Mouse (Mus musculus): ENCODE results near the gene Cfap221. TPM values are rescaled to one million over a fixed set of nuclear protein-coding genes. Genes with fewer than 3 reads are reported as not detected.

Gene Cfap221
- polyA plus RNA-seq, 1 experiment from 2014 or later = 0.26 TPM

GRCm38 (mm10) chr1:119997644-119998043 lies 610 bp upstream of the Cfap221 start:
- peak overlapping the region; percentile 79 for H3K4me2 ChIP-seq
- no peak for ATAC-seq (ENCODE audit: low FRiP score)
- H3K9ac ChIP-seq (replicated peaks) = no peak overlapping the region
- H3K36me3 ChIP-seq = no peaks in the 10 kb centered on the region
- H3K4me3 ChIP-seq (replicated peaks) = peak overlapping the region; percentile 44
- H3K27ac ChIP-seq (replicated peaks) = no peak overlapping the region
- WGBS = 35% methylated on average over 5 of the region's 5 CpGs
- H3K4me1 ChIP-seq = peaks cover 8% of the 10 kb centered on the region
- no peaks in the 10 kb centered on the region for H3K27me3 ChIP-seq (replicated peaks)
- H3K9me3 ChIP-seq (replicated peaks) = no peaks in the 10 kb centered on the region

GRCm38 (mm10) chr1:119986555-119986954 lies 10.5 kb downstream of the Cfap221 start:
- no peak overlapping the region for H3K9ac ChIP-seq (replicated peaks)
- no peaks in the 10 kb centered on the region for H3K4me1 ChIP-seq
- H3K4me3 ChIP-seq (replicated peaks) = no peak overlapping the region
- WGBS = 84% methylated on average over 5 of the region's 5 CpGs
- H3K27ac ChIP-seq (replicated peaks) = no peak overlapping the region
- H3K27me3 ChIP-seq (replicated peaks) = no peaks in the 10 kb centered on the region
- H3K36me3 ChIP-seq = no peaks in the 10 kb centered on the region
- no peaks in the 10 kb centered on the region for H3K9me3 ChIP-seq (replicated peaks)
- H3K4me2 ChIP-seq = no peak overlapping the region
- ATAC-seq (ENCODE audit: low FRiP score) = no peak

GRCm38 (mm10) chr1:119975141-119975540 lies 21.9 kb downstream of the Cfap221 start:
- Histone ChIP-seq H3K4me3 (replicated peaks) (no peak overlapping the region), H3K9ac (replicated peaks) (no peak overlapping the region), H3K27ac (replicated peaks) (no peak overlapping the region), H3K27me3 (replicated peaks) (no peaks in the 10 kb centered on the region), H3K4me2 (no peak overlapping the region), H3K4me1 (no peaks in the 10 kb centered on the region), H3K36me3 (no peaks in the 10 kb centered on the region), H3K9me3 (replicated peaks) (no peaks in the 10 kb centered on the region)
- 82% methylated on average over 4 of the region's 4 CpGs for WGBS
- no peak for ATAC-seq (ENCODE audit: low FRiP score)

GRCm38 (mm10) chr1:119973117-119973516 lies 23.9 kb downstream of the Cfap221 start:
- H3K9me3 ChIP-seq (replicated peaks) = no peaks in the 10 kb centered on the region
- no peaks in the 10 kb centered on the region for H3K27me3 ChIP-seq (replicated peaks)
- no peaks in the 10 kb centered on the region for H3K4me1 ChIP-seq
- no peak for ATAC-seq (ENCODE audit: low FRiP score)
- no peaks in the 10 kb centered on the region for H3K36me3 ChIP-seq
- no peak overlapping the region for H3K4me3 ChIP-seq (replicated peaks)
- no peak overlapping the region for H3K9ac ChIP-seq (replicated peaks)
- WGBS = 43% methylated on average over 4 of the region's 4 CpGs
- H3K27ac ChIP-seq (replicated peaks) = no peak overlapping the region
- H3K4me2 ChIP-seq = no peak overlapping the region

GRCm38 (mm10) chr1:119965804-119966514 lies 31.1 kb downstream of the Cfap221 start:
- Histone ChIP-seq H3K36me3 (no peaks in the 10 kb centered on the region), H3K27ac (replicated peaks) (no peak overlapping the region), H3K4me3 (replicated peaks) (no peak overlapping the region), H3K4me1 (no peaks in the 10 kb centered on the region), H3K4me2 (no peak overlapping the region), H3K9ac (replicated peaks) (no peak overlapping the region), H3K9me3 (replicated peaks) (no peaks in the 10 kb centered on the region), H3K27me3 (replicated peaks) (no peaks in the 10 kb centered on the region)
- ATAC-seq (ENCODE audit: low FRiP score) = no peak
- 64% methylated on average over 12 of the region's 12 CpGs for WGBS

GRCm38 (mm10) chr1:119959920-119960319 lies 37.1 kb downstream of the Cfap221 start:
- WGBS = 68% methylated on average over 7 of the region's 7 CpGs
- H3K4me2 ChIP-seq = no peak overlapping the region
- H3K27me3 ChIP-seq (replicated peaks) = no peaks in the 10 kb centered on the region
- no peak overlapping the region for H3K4me3 ChIP-seq (replicated peaks)
- H3K9me3 ChIP-seq (replicated peaks) = no peaks in the 10 kb centered on the region
- no peak overlapping the region for H3K9ac ChIP-seq (replicated peaks)
- no peak overlapping the region for H3K27ac ChIP-seq (replicated peaks)
- no peak for ATAC-seq (ENCODE audit: low FRiP score)
- no peaks in the 10 kb centered on the region for H3K4me1 ChIP-seq
- no peaks in the 10 kb centered on the region for H3K36me3 ChIP-seq

- Histone ChIP-seq H3K4me3 (replicated peaks) (no peak overlapping the region), H3K4me2 (no peak overlapping the region), H3K27me3 (replicated peaks) (no peaks in the 10 kb centered on the region), H3K36me3 (no peaks in the 10 kb centered on the region), H3K9ac (replicated peaks) (no peak overlapping the region), H3K4me1 (no peaks in the 10 kb centered on the region), H3K9me3 (replicated peaks) (no peaks in the 10 kb centered on the region), H3K27ac (replicated peaks) (no peak overlapping the region)
- ATAC-seq (ENCODE audit: low FRiP score) = no peak
- WGBS = 94% methylated on average over 4 of the region's 4 CpGs
Measured at GRCm38 (mm10) chr1:119959464-119959863, 37.6 kb downstream of the Cfap221 start.

- WGBS = 71% methylated on average over 9 of the region's 9 CpGs
- H3K27me3 ChIP-seq (replicated peaks) = no peaks in the 10 kb centered on the region
- H3K36me3 ChIP-seq = no peaks in the 10 kb centered on the region
- H3K27ac ChIP-seq (replicated peaks) = no peak overlapping the region
- no peak overlapping the region for H3K4me3 ChIP-seq (replicated peaks)
- no peak overlapping the region for H3K4me2 ChIP-seq
- H3K4me1 ChIP-seq = no peaks in the 10 kb centered on the region
- H3K9me3 ChIP-seq (replicated peaks) = no peaks in the 10 kb centered on the region
- ATAC-seq (ENCODE audit: low FRiP score) = no peak
- no peak overlapping the region for H3K9ac ChIP-seq (replicated peaks)
Measured at GRCm38 (mm10) chr1:119957716-119958222, 39.3 kb downstream of the Cfap221 start.

GRCm38 (mm10) chr1:119954680-119955079 lies 42.4 kb downstream of the Cfap221 start:
- no peaks in the 10 kb centered on the region for H3K27me3 ChIP-seq (replicated peaks)
- no peak overlapping the region for H3K4me2 ChIP-seq
- no peaks in the 10 kb centered on the region for H3K36me3 ChIP-seq
- H3K9me3 ChIP-seq (replicated peaks) = no peaks in the 10 kb centered on the region
- 57% methylated on average over 2 of the region's 2 CpGs for WGBS
- peak; percentile 36; the same call in 1 of the 2 replicates for ATAC-seq (ENCODE audit: low FRiP score)
- no peak overlapping the region for H3K4me3 ChIP-seq (replicated peaks)
- H3K9ac ChIP-seq (replicated peaks) = no peak overlapping the region
- H3K27ac ChIP-seq (replicated peaks) = no peak overlapping the region
- H3K4me1 ChIP-seq = no peaks in the 10 kb centered on the region

- WGBS = 85% methylated on average over 9 of the region's 9 CpGs
- Histone ChIP-seq H3K4me1 (no peaks in the 10 kb centered on the region), H3K4me3 (replicated peaks) (no peak overlapping the region), H3K4me2 (no peak overlapping the region), H3K9me3 (replicated peaks) (no peaks in the 10 kb centered on the region), H3K36me3 (no peaks in the 10 kb centered on the region), H3K27me3 (replicated peaks) (no peaks in the 10 kb centered on the region), H3K9ac (replicated peaks) (no peak overlapping the region), H3K27ac (replicated peaks) (no peak overlapping the region)
- ATAC-seq (ENCODE audit: low FRiP score) = no peak
Measured at GRCm38 (mm10) chr1:119953456-119953855, 43.6 kb downstream of the Cfap221 start.

GRCm38 (mm10) chr1:119950086-119950485 lies 46.9 kb downstream of the Cfap221 start:
- Histone ChIP-seq H3K4me1 (no peaks in the 10 kb centered on the region), H3K9me3 (replicated peaks) (no peaks in the 10 kb centered on the region), H3K9ac (replicated peaks) (no peak overlapping the region), H3K27me3 (replicated peaks) (no peaks in the 10 kb centered on the region), H3K4me3 (replicated peaks) (no peak overlapping the region), H3K27ac (replicated peaks) (no peak overlapping the region), H3K4me2 (no peak overlapping the region), H3K36me3 (no peaks in the 10 kb centered on the region)
- 95% methylated on average over 8 of the region's 8 CpGs for WGBS
- no peak for ATAC-seq (ENCODE audit: low FRiP score)

- ATAC-seq (ENCODE audit: low FRiP score) = no peak
- 32% methylated on average over 7 of the region's 7 CpGs for WGBS
- no peaks in the 10 kb centered on the region for H3K36me3 ChIP-seq
Measured at GRCm38 (mm10) chr1:119936861-119937260, 60.2 kb downstream of the Cfap221 start.

More at GRCm38 (mm10) chr1:119936861-119937260, 60.2 kb downstream of the Cfap221 start:
- H3K27me3 ChIP-seq (replicated peaks) = no peaks in the 10 kb centered on the region
- no peaks in the 10 kb centered on the region for H3K9me3 ChIP-seq (replicated peaks)
- H3K27ac ChIP-seq (replicated peaks) = no peak overlapping the region
- H3K4me3 ChIP-seq (replicated peaks) = no peak overlapping the region
- H3K4me2 ChIP-seq = no peak overlapping the region
- H3K4me1 ChIP-seq = no peaks in the 10 kb centered on the region
- no peak overlapping the region for H3K9ac ChIP-seq (replicated peaks)
